Mouse (Mus musculus) embryonic facial prominence, embryonic 13.5 days (tissue): Measurements from ENCODE around the gene Ccdc39. TPM values are rescaled to one million over a fixed set of nuclear protein-coding genes. Genes with fewer than 3 reads are reported as not detected.

Source experiments
- polyA plus RNA-seq: library from polyadenylated mRNA; unstranded; fragments of >200 nt; fragmentation: Nextera tagmentation; extraction: Ambion mirVana; gene quantifications from 2 replicates; pipeline ENCODE4 v1.2.1, GENCODE M21; 2015

Ccdc39 gene
- polyA plus RNA-seq, 1 experiment from 2014 or later, result 3.8 TPM

Other genes starting within 250 kb of the Ccdc39 start
- 74.6 and 76.3 TPM in 2 replicates for gene Ttc14, start 44.5 kb downstream of the Ccdc39 start, polyA plus RNA-seq
- gene Fxr1, start 175.6 kb upstream of the Ccdc39 start, polyA plus RNA-seq, result 61.9 and 64.5 TPM in 2 replicates
- gene Dnajc19, start 237.0 kb upstream of the Ccdc39 start, polyA plus RNA-seq, result 134 and 140 TPM in 2 replicates